ENCODE assay signal across 8 mouse cellular contexts in the genomic region with DNA sequence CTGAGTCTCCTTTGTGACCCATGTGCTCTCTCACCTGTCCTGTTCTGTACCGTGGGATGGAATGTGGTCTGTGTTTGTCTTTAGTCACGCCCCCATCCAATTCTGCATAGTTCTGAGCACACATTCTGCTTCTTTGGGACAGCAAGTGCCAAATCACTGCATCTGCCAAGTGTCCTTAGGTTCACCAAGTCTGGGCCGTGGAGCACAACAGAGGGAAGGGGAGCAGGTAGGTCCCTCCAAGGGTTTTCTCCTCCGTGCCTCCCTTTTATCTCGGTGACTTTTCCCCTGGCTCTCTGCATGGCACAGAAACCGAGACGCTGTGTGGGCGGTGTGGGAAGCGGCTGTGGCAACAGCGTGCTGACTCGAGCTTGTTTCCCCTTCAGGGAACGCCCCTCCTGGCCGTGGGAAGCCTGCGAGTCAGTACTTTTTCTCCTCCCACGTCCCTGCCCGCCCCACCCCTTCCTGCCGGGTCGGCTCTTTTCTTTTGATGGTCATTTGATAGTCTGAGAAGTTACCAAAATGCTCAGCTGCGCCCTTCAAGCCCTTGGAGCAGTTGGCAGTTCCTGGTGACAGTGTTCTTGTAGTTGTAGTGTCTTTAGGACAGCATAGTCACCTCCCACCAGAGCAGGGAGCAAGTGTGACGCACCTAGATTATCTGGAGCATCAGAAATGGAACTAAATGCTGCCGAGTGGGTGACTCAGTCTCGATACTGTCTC. TPM values are rescaled to one million over a fixed set of nuclear protein-coding genes. Genes with fewer than 3 reads are reported as not detected.
A peak's percentile ranks its signal among the peaks of the same experiment; 100 is the strongest.
DNase-seq lines count a peak whose midpoint lies in the region; ATAC-seq and TF ChIP-seq lines count a peak whose summit lies in the region.

No protein-coding gene starts in this region.

- peak; percentile 14; the same call in 1 of the 2 replicates for TF ChIP-seq CTCF in heart, adult 2 months (IDR thresholded peaks at IDR 0.05)
- no peak for TF ChIP-seq CTCF in midbrain, postnatal 0 days (IDR thresholded peaks at IDR 0.05)
- TF ChIP-seq CTCF in spleen, adult 2 months (IDR thresholded peaks at IDR 0.05; ENCODE audit: extremely low read depth, insufficient read depth, insufficient read length, insufficient replicate concordance): no peak

- no peaks in the 10 kb centered on the region for H3K79me2 ChIP-seq in heart, adult 2 months (replicated peaks; ENCODE audit: control insufficient read depth, insufficient read depth, low read length)

- 0 out of 2 replicates have a peak overlapping the region, but pooled peaks have one; percentile 0 for H3K9ac ChIP-seq in heart, adult 2 months (ENCODE audit: low read depth, low read length)
- no peak overlapping the region for H3K9ac ChIP-seq in liver, embryonic 11.5 days (ENCODE audit: low read depth, low read length)
- no peak overlapping the region for H3K9ac ChIP-seq in midbrain, postnatal 0 days (replicated peaks; ENCODE audit: low read length, poor library complexity, severe bottlenecking)

- H3K4me1 ChIP-seq in heart, adult 2 months (ENCODE audit: control insufficient read depth, insufficient read depth, low read length): peaks cover 4% of the 10 kb centered on the region
- H3K4me1 ChIP-seq in liver, embryonic 11.5 days (replicated peaks; ENCODE audit: control insufficient read depth, insufficient read depth, low read length): peaks cover 8% of the 10 kb centered on the region; the same call in 1 of the 2 replicates
- H3K4me1 ChIP-seq in midbrain, postnatal 0 days (ENCODE audit: insufficient read depth, low read length): no peaks in the 10 kb centered on the region
- H3K4me1 ChIP-seq in spleen, adult 2 months (ENCODE audit: control insufficient read depth, insufficient read depth, insufficient read length): peaks cover 5% of the 10 kb centered on the region; the same call in 1 of the 2 replicates

- peak; percentile 36 for DNase-seq in MN1 (ENCODE audit: low spot score)
- DNase-seq in embryo, embryonic 9.5 days (ENCODE audit: extremely low spot score): peak; percentile 39
- DNase-seq in heart, adult 2 months: peak; percentile 81 to 86
- DNase-seq in kidney, adult 11 months: peak; percentile 57
- peak; percentile 39 for DNase-seq in liver, embryonic 11.5 days (ENCODE audit: low spot score)
- DNase-seq in midbrain, postnatal 0 days (ENCODE audit: low spot score): no peak
- peak; percentile 41 to 83 for DNase-seq in spleen, adult 2 months (ENCODE audit: low read depth in 1 of 2, low spot score in 2 of 2)
- DNase-seq in yolk sac, embryonic 10.5 days (ENCODE audit: low spot score): no peak

- peak overlapping the region; percentile 68 for H3K4me2 ChIP-seq in liver, embryonic 11.5 days
- H3K4me2 ChIP-seq in midbrain, postnatal 0 days (ENCODE audit: low read depth, low read length, poor library complexity, severe bottlenecking): peak overlapping the region; percentile 32

- TF ChIP-seq POLR2A in heart, adult 2 months (IDR thresholded peaks at IDR 0.05; ENCODE audit: insufficient read depth, low read depth, low read length): no peak
- TF ChIP-seq POLR2A in spleen, adult 2 months (IDR thresholded peaks at IDR 0.05; ENCODE audit: low read depth, low read length): no peak

- H3K36me3 ChIP-seq in heart, adult 2 months (ENCODE audit: control insufficient read depth, insufficient read depth, low read length): no peaks in the 10 kb centered on the region
- H3K36me3 ChIP-seq in liver, embryonic 11.5 days (ENCODE audit: control insufficient read depth, insufficient read depth, low read length): no peaks in the 10 kb centered on the region
- no peaks in the 10 kb centered on the region for H3K36me3 ChIP-seq in midbrain, postnatal 0 days (ENCODE audit: insufficient read depth, low read length)
- no peaks in the 10 kb centered on the region for H3K36me3 ChIP-seq in spleen, adult 2 months (ENCODE audit: control insufficient read depth, insufficient read depth, low read length)

- ATAC-seq in liver, embryonic 11.5 days (replicated peaks; ENCODE audit: low FRiP score): peak; percentile 57
- ATAC-seq in midbrain, postnatal 0 days (ENCODE audit: low FRiP score): 0 out of 2 replicates have a peak, but pooled peaks have one; percentile 13

- no peak for TF ChIP-seq EP300 in heart, adult 2 months (IDR thresholded peaks at IDR 0.05; ENCODE audit: insufficient read depth, low read depth, low read length)

- WGBS in heart, adult 2 months: 8% methylated on average over 22 of the region's 22 CpGs
- WGBS in liver, embryonic 11.5 days: 17% methylated on average over 22 of the region's 22 CpGs
- WGBS in midbrain, postnatal 0 days: 31% methylated on average over 22 of the region's 22 CpGs
- WGBS in spleen, adult 2 months: 2% methylated on average over 22 of the region's 22 CpGs

- intact Hi-C loops in heart, adult 2 months (cut with DNase I): loop anchor here (1.0 kb wide), 1 partner anchor 21 kb away; the partner anchor contains the start of gene Grhl1

- no peaks in the 10 kb centered on the region for H3K9me3 ChIP-seq in liver, embryonic 11.5 days (ENCODE audit: control insufficient read depth, low read length)
- no peaks in the 10 kb centered on the region for H3K9me3 ChIP-seq in midbrain, postnatal 0 days (ENCODE audit: low read length)

- peak overlapping the region; percentile 32 for H3K4me3 ChIP-seq in heart, adult 2 months
- peak overlapping the region; percentile 30 for H3K4me3 ChIP-seq in liver, embryonic 11.5 days (ENCODE audit: low read depth, low read length)
- no peak overlapping the region for H3K4me3 ChIP-seq in midbrain, postnatal 0 days (ENCODE audit: low read depth, low read length)
- H3K4me3 ChIP-seq in spleen, adult 2 months (ENCODE audit: extremely low read depth, insufficient read depth, insufficient read length): peak overlapping the region; percentile 67

- H3K27me3 ChIP-seq in heart, adult 2 months (ENCODE audit: control insufficient read depth, insufficient read depth, low read length): no peaks in the 10 kb centered on the region
- no peaks in the 10 kb centered on the region for H3K27me3 ChIP-seq in liver, embryonic 11.5 days (replicated peaks; ENCODE audit: control insufficient read depth, insufficient read depth, low read length)
- H3K27me3 ChIP-seq in midbrain, postnatal 0 days (ENCODE audit: insufficient read depth, low read length): no peaks in the 10 kb centered on the region
- no peaks in the 10 kb centered on the region for H3K27me3 ChIP-seq in spleen, adult 2 months (ENCODE audit: control insufficient read depth, insufficient read depth, low read length)

- H3K27ac ChIP-seq in heart, adult 2 months: peak overlapping the region; percentile 45
- no peak overlapping the region for H3K27ac ChIP-seq in liver, embryonic 11.5 days (ENCODE audit: low read depth, low read length)
- H3K27ac ChIP-seq in midbrain, postnatal 0 days (ENCODE audit: low read depth, low read length): no peak overlapping the region
- H3K27ac ChIP-seq in spleen, adult 2 months (ENCODE audit: insufficient read depth, low read length): peak overlapping the region; percentile 75

RNA-seq across cellular contexts. Expression of gene Grhl1, which starts 21.0 kb away (rescaled TPM):
- under 1 TPM; 0.43 to 0.73 TPM for total RNA-seq in heart, adult 2 months (2021)
- polyA plus RNA-seq in heart, adult 2 months (2012; rRNA removed): 0.39 and 0.47 TPM in 2 replicates
- 0.36 and 0.42 TPM in 2 replicates for polyA plus RNA-seq in liver, embryonic 11.5 days (2014; fragmentation: Nextera tagmentation; extraction: Ambion mirVana)
- 1.7 and 3.5 TPM in 2 replicates for total RNA-seq in midbrain, postnatal 0 days (2014; rRNA removed)
- 1.8 and 2.2 TPM in 2 replicates for polyA plus RNA-seq in midbrain, postnatal 0 days (2015; fragmentation: Nextera tagmentation; extraction: Ambion mirVana)
- 0.28 and 0.35 TPM in 2 replicates for polyA plus RNA-seq in spleen, adult 2 months (2012; rRNA removed)

RNA-seq across cellular contexts. Expression of gene Klf11, which starts 58.0 kb away (rescaled TPM):
- total RNA-seq in heart, adult 2 months (2021): 10 to 100 TPM in 1 of 2 experiments, 1 to 10 TPM in 1; 7.8 to 13.5 TPM
- polyA plus RNA-seq in heart, adult 2 months (2012; rRNA removed): 8.8 and 15.1 TPM in 2 replicates
- 8.7 and 12.1 TPM in 2 replicates for polyA plus RNA-seq in liver, embryonic 11.5 days (2014; fragmentation: Nextera tagmentation; extraction: Ambion mirVana)
- 27.1 and 33.6 TPM in 2 replicates for total RNA-seq in midbrain, postnatal 0 days (2014; rRNA removed)
- 21.8 and 24.4 TPM in 2 replicates for polyA plus RNA-seq in midbrain, postnatal 0 days (2015; fragmentation: Nextera tagmentation; extraction: Ambion mirVana)
- polyA plus RNA-seq in spleen, adult 2 months (2012; rRNA removed): 8.2 and 15.3 TPM in 2 replicates

Comparison
In these comparisons a context has a peak if more than half of its experiments do, and no peak if none do; other contexts are left out.
1. DNase-seq: peak in MN1 (single experiment), embryo, embryonic 9.5 days (single experiment), heart, adult 2 months (2 of 2), kidney, adult 11 months (single experiment), liver, embryonic 11.5 days (single experiment) and spleen, adult 2 months (2 of 2); none in midbrain, postnatal 0 days (single experiment) and yolk sac, embryonic 10.5 days (single experiment).
2. H3K27ac ChIP-seq: peak in heart, adult 2 months (single experiment) and spleen, adult 2 months (single experiment); none in liver, embryonic 11.5 days (single experiment) and midbrain, postnatal 0 days (single experiment).